ENCODE assay signal across 13 mouse cellular contexts in the genomic region with DNA sequence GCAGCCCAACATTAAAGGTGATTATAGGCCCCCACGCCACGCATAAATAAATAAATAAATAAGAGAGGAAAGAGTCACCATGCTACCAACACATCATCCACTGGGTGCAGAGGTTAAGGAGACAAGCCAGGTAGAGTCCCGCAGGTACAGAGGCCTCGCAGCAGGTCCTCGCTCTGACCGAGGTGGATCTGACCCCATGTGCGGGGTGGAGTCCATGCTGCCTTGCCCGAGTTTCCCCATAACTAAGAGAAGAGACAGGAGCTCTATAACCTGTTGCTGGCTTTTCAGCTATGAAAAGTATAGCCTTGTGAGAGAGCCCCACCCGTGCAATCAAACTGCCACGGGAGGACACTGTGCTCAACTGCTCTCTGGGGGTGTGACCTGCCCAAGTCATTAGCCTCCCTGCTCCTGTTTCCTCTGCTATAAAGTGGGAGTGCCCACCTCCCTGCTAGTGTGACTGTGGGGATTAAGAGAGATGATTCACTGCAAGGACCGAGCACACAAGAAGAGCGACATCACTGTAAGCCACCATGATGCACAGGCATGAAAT. TPM values are rescaled to one million over a fixed set of nuclear protein-coding genes. Genes with fewer than 3 reads are reported as not detected.
DNase-seq lines count a peak whose midpoint lies in the region; ATAC-seq and TF ChIP-seq lines count a peak whose summit lies in the region.
"Had no signal": no experiment of that assay in that cellular context is flagged by ENCODE, and none has a peak within 500 bp of the region (broad histone marks: within the 10 kb centered on the region; RNA-seq: fewer than 3 reads in every experiment).

No protein-coding gene starts in this region.

- WGBS in liver, postnatal 0 days (ENCODE audit: insufficient replicate concordance) = 72% methylated on average over 12 of the region's 12 CpGs
- 73% methylated on average over 12 of the region's 12 CpGs for WGBS in liver, embryonic 11.5 days
- WGBS in bone marrow, adult 2 months = 73% methylated on average over 12 of the region's 12 CpGs

- TF ChIP-seq EP300 in liver, postnatal 0 days (IDR thresholded peaks at IDR 0.05; ENCODE audit: low read depth) = no peak

- ATAC-seq in liver, postnatal 0 days = no peak
- ATAC-seq in liver, embryonic 11.5 days (replicated peaks; ENCODE audit: low FRiP score) = no peak
- ATAC-seq in activated CD4-positive, CD25-positive, alpha-beta regulatory T cell, adult 4 months = no peak
- ATAC-seq: forebrain, postnatal 0 days had no signal

- TF ChIP-seq CTCF in liver, postnatal 0 days (IDR thresholded peaks at IDR 0.05; ENCODE audit: low read depth) = no peak
- TF ChIP-seq CTCF in bone marrow, adult 2 months (IDR thresholded peaks at IDR 0.05; ENCODE audit: control insufficient read depth, insufficient read depth, low read length) = no peak

- H3K36me3 ChIP-seq in liver, postnatal 0 days (replicated peaks; ENCODE audit: insufficient read depth, low read length) = no peaks in the 10 kb centered on the region
- H3K36me3 ChIP-seq in liver, embryonic 11.5 days (ENCODE audit: control insufficient read depth, insufficient read depth, low read length) = no peaks in the 10 kb centered on the region
- no peaks in the 10 kb centered on the region for H3K36me3 ChIP-seq in myocyte (ENCODE audit: control insufficient read depth, insufficient read depth)
- H3K36me3 ChIP-seq: G1E; heart, embryonic 15.5 days; hindbrain, embryonic 12.5 days; liver, embryonic 13.5 days had no signal

- no peak for TF ChIP-seq POLR2A in bone marrow, adult 2 months (IDR thresholded peaks at IDR 0.05; ENCODE audit: borderline replicate concordance, control insufficient read depth, low read depth, low read length)
- TF ChIP-seq POLR2A in myocyte (IDR thresholded peaks at IDR 0.05; ENCODE audit: insufficient read length, low read depth) = no peak

- peaks cover 16% of the 10 kb centered on the region for H3K79me2 ChIP-seq in myocyte (ENCODE audit: control insufficient read depth, insufficient read depth)

- H3K4me3 ChIP-seq in liver, postnatal 0 days (ENCODE audit: low read depth, low read length) = no peak overlapping the region
- H3K4me3 ChIP-seq in liver, embryonic 11.5 days (ENCODE audit: low read depth, low read length) = no peak overlapping the region
- H3K4me3 ChIP-seq in bone marrow, adult 2 months (replicated peaks; ENCODE audit: control insufficient read depth, low read depth, low read length) = no peak overlapping the region
- no peak overlapping the region for H3K4me3 ChIP-seq in myocyte
- H3K4me3 ChIP-seq: heart, embryonic 15.5 days; hindbrain, embryonic 12.5 days; liver, embryonic 13.5 days had no signal

- no peak overlapping the region for H3K9ac ChIP-seq in liver, postnatal 0 days (replicated peaks)
- H3K9ac ChIP-seq in liver, embryonic 11.5 days (ENCODE audit: low read depth, low read length) = no peak overlapping the region
- H3K9ac ChIP-seq: forebrain, postnatal 0 days; heart, embryonic 15.5 days; hindbrain, embryonic 12.5 days; liver, embryonic 13.5 days had no signal

- H3ac ChIP-seq in myocyte (ENCODE audit: control insufficient read depth, insufficient read length) = no peak overlapping the region

- peak; percentile 31 for DNase-seq in cerebellum, adult 9-10 months
- no peak for DNase-seq in cerebellum, postnatal 14 days
- no peak for DNase-seq in liver, postnatal 0 days
- no peak for DNase-seq in liver, embryonic 11.5 days (ENCODE audit: low spot score)
- no peak for DNase-seq in frontal cortex, postnatal 10 days (ENCODE audit: low spot score in 2 of 2)
- DNase-seq: liver, embryonic 13.5 days had no signal

- 0 out of 2 replicates have a peak overlapping the region, but pooled peaks have one; percentile 50 for H3K27ac ChIP-seq in liver, postnatal 0 days (ENCODE audit: low read depth)
- H3K27ac ChIP-seq in liver, embryonic 11.5 days (ENCODE audit: low read depth, low read length) = no peak overlapping the region
- H3K27ac ChIP-seq in bone marrow, adult 2 months (ENCODE audit: control insufficient read depth, insufficient read depth, low read depth, low read length, poor library complexity) = peak overlapping the region; percentile 45
- H3K27ac ChIP-seq: heart, embryonic 15.5 days; hindbrain, embryonic 12.5 days; liver, embryonic 13.5 days had no signal

- H3K27me3 ChIP-seq in liver, postnatal 0 days (ENCODE audit: insufficient read depth, low read length) = peaks cover 8% of the 10 kb centered on the region; the same call in 1 of the 2 replicates
- H3K27me3 ChIP-seq in liver, embryonic 11.5 days (replicated peaks; ENCODE audit: control insufficient read depth, insufficient read depth, low read length) = no peaks in the 10 kb centered on the region
- no peaks in the 10 kb centered on the region for H3K27me3 ChIP-seq in myocyte (ENCODE audit: control insufficient read depth, insufficient read depth, insufficient read length)
- H3K27me3 ChIP-seq: heart, embryonic 15.5 days; hindbrain, embryonic 12.5 days had no signal

- H3K4me2 ChIP-seq in liver, postnatal 0 days (ENCODE audit: low read depth, low read length) = no peak overlapping the region; the same call in 1 of the 2 replicates
- no peak overlapping the region for H3K4me2 ChIP-seq in liver, embryonic 11.5 days
- H3K4me2 ChIP-seq in myocyte (ENCODE audit: low read depth) = peak overlapping the region; percentile 52
- H3K4me2 ChIP-seq: heart, embryonic 15.5 days; hindbrain, embryonic 12.5 days; liver, embryonic 13.5 days had no signal

- peaks cover 11% of the 10 kb centered on the region for H3K4me1 ChIP-seq in liver, postnatal 0 days (ENCODE audit: insufficient read depth)
- H3K4me1 ChIP-seq in liver, embryonic 11.5 days (replicated peaks; ENCODE audit: control insufficient read depth, insufficient read depth, low read length) = peaks cover 12% of the 10 kb centered on the region; the same call in 1 of the 2 replicates
- peaks cover 8% of the 10 kb centered on the region for H3K4me1 ChIP-seq in bone marrow, adult 2 months (ENCODE audit: control insufficient read depth, insufficient read depth, low read length)

- no peaks in the 10 kb centered on the region for H3K9me3 ChIP-seq in liver, postnatal 0 days (ENCODE audit: low read length)
- no peaks in the 10 kb centered on the region for H3K9me3 ChIP-seq in liver, embryonic 11.5 days (ENCODE audit: control insufficient read depth, low read length)
- H3K9me3 ChIP-seq: heart, embryonic 15.5 days; hindbrain, embryonic 12.5 days; liver, embryonic 13.5 days had no signal

TF ChIP-seq in myocyte, 11 proteins besides CTCF, POLR2A, EP300 and RAD21:
- TF ChIP-seq USF1 (IDR thresholded peaks at IDR 0.05; ENCODE audit: low read depth) (no peak), MYOD1 (IDR thresholded peaks at IDR 0.05; ENCODE audit: control insufficient read depth in 1 of 3, insufficient read length in 2 of 3, low read depth in 2 of 3) (no peak), MAX (IDR thresholded peaks at IDR 0.05; ENCODE audit: low read depth) (no peak), TCF12 (IDR thresholded peaks at IDR 0.05; ENCODE audit: insufficient read depth, poor library complexity, severe bottlenecking) (no peak), REST (IDR thresholded peaks at IDR 0.05; ENCODE audit: insufficient read depth, insufficient read length) (no peak), POLR2AphosphoS2 (IDR thresholded peaks at IDR 0.05; ENCODE audit: insufficient read length, low read depth) (no peak), TCF3 (IDR thresholded peaks at IDR 0.05; ENCODE audit: insufficient read length, low read depth) (no peak), E2F4 (IDR thresholded peaks at IDR 0.05; ENCODE audit: insufficient read depth) (no peak), SRF (IDR thresholded peaks at IDR 0.05; ENCODE audit: control insufficient read depth, insufficient read length, low read depth) (no peak), CEBPB (IDR thresholded peaks at IDR 0.05; ENCODE audit: insufficient read depth, poor library complexity, severe bottlenecking) (no peak), MYOG (IDR thresholded peaks at IDR 0.05; ENCODE audit: control insufficient read depth in 1 of 3, insufficient read depth in 1 of 3, insufficient read length in 2 of 3, low read depth in 2 of 3) (no peak)

RNA-seq across cellular contexts. Expression of a gene that starts 4.1 kb away (rescaled TPM):
- 4.0 and 4.7 TPM in 2 replicates for polyA plus RNA-seq in liver, postnatal 0 days (2015; fragmentation: Nextera tagmentation; extraction: Ambion mirVana)
- 11.8 and 12.1 TPM in 2 replicates for polyA plus RNA-seq in liver, embryonic 11.5 days (2014; fragmentation: Nextera tagmentation; extraction: Ambion mirVana)
- polyA plus RNA-seq in bone marrow, adult 2 months (2011; ENCODE audit: insufficient read depth, insufficient read length, low replicate concordance, missing spikeins) = 12.1 and 47.3 TPM in 2 replicates
- polyA plus RNA-seq in myocyte (2012; fragmentation: generic; extraction: Trizol) = 4.6 TPM
- polyA plus RNA-seq in activated CD4-positive, CD25-positive, alpha-beta regulatory T cell, adult 4 months (2017; shearing (Covaris generic)) = 100 to 1,000 TPM; 157 to 185 TPM
